Mouse (Mus musculus) spleen, adult 2 months (tissue): ENCODE results near the gene Eml1.

Experiments
- CTCF ChIP-seq: fragments of 200-500 bp; IDR thresholded peaks from 2 replicates; pipeline ENCODE4 v1.5.1; 2011; ENCODE audit warnings: mild to moderate bottlenecking, inconsistent platforms; ENCODE audit not compliant: insufficient read depth, insufficient read length, insufficient replicate concordance; ENCODE audit errors: extremely low read depth
- POLR2A ChIP-seq: fragments of 200-500 bp; IDR thresholded peaks from 2 replicates; pipeline ENCODE4 v1.6.1; 2011; ENCODE audit warnings: low read depth, low read length, inconsistent platforms

DNA sequence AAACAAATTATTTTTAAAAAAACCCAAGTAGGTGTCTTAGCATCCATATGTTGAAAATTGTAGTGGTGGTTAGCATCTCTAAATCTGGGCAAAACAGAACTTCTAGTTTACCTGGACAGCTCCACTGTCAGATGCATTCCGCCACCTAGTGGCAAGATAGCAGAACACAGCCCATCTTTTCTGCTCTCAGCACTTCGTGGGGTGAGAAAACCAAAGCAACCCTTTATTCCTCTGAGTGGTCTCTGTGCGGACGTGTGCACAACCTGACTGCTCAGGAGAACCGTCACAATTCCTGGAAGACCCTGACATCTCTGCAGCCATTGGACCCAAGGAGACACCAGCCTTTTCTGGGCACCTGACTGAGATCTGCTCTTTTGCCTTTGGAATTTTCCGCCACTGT is 170.3 kb downstream of the Eml1 start:
- TF ChIP-seq CTCF (peak; percentile 57; the same call in 1 of the 2 replicates), POLR2A (no peak)
